Mouse (Mus musculus): ENCODE measurements around the gene Trip12. TPM values are rescaled to one million over a fixed set of nuclear protein-coding genes. Genes with fewer than 3 reads are reported as not detected.

Trip12 gene
- polyA plus RNA-seq, 1 experiment from 2014 or later = 21.2 TPM

DNA sequence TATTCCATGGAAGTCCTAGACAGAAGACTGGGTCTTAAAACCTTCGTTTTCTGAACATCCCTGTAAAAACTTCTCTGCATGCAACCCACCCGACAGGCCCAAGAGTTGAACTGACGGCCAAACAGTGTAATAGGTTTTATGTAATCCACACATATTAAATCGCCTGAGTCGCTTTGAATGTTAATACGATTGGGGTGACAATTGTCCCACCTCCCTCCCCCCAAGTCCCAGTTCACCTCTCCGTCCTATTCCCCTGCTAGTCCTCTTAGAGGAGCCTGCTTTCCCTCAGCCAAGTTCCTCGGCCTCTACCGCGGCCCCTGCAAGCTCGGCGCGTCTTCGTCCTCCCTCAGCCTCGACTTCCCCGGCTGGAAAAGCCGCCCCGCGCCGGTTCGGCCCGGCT is 2.2 kb downstream of the Trip12 start:
- TF ChIP-seq CTCF (IDR thresholded peaks at IDR 0.05; ENCODE audit: low read depth) = no peak
- no peak for TF ChIP-seq EP300 (IDR thresholded peaks at IDR 0.05; ENCODE audit: low read depth)
- H3K27me3 ChIP-seq (ENCODE audit: insufficient read depth, low read length) = no peaks in the 10 kb centered on the region
- no peaks in the 10 kb centered on the region for H3K9me3 ChIP-seq (ENCODE audit: low read length)
- no peaks in the 10 kb centered on the region; the same call in 1 of the 2 replicates for H3K36me3 ChIP-seq (replicated peaks; ENCODE audit: insufficient read depth, low read length)
- peak overlapping the region; percentile 92 for H3K4me3 ChIP-seq (ENCODE audit: low read depth, low read length)
- peak overlapping the region; percentile 99 for H3K27ac ChIP-seq (ENCODE audit: low read depth)
- H3K4me1 ChIP-seq (ENCODE audit: insufficient read depth) = peaks cover 6% of the 10 kb centered on the region
- WGBS (ENCODE audit: insufficient replicate concordance) = 0% methylated on average over 22 of the region's 22 CpGs
- no peak for ATAC-seq
- peak overlapping the region; percentile 99 for H3K9ac ChIP-seq (replicated peaks)
- H3K4me2 ChIP-seq (ENCODE audit: low read depth, low read length) = peak overlapping the region; percentile 95
- no peak for DNase-seq

DNA sequence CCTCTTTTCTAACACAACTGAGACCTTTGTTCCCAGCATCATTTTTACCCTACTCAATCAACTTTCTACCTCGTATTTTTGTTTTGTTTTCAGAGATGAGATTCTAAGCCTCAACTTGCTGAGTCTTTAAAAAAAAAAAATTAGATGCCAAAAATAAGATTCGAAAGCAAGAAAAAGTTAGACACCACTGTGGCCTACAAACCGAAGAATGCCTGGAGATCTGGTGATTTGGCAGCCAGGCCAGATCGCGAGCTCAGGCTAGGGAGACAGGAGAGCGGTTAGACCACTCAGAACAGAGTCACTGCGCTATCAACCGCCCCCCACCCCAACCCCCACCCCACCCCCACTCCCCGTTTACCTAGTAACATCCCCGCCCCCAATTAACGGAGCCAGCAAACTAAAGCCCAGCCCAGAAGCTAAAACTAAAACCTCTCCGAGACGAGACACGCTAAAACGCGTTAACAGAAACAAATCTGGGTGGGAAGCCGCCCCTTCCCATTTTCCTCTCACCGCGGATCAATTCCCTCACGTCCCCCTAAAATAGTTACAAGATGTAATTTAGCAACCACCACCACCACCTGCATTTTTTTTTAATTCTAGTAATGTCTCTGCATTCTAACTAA is 2.7 kb downstream of the Trip12 start:
- TF ChIP-seq CTCF (IDR thresholded peaks at IDR 0.05; ENCODE audit: low read depth) (no peak), EP300 (IDR thresholded peaks at IDR 0.05; ENCODE audit: low read depth) (no peak)
- Histone ChIP-seq H3K27ac (ENCODE audit: low read depth) (peak overlapping the region; percentile 99), H3K4me3 (ENCODE audit: low read depth, low read length) (peak overlapping the region; percentile 92), H3K4me1 (ENCODE audit: insufficient read depth) (peaks cover 6% of the 10 kb centered on the region), H3K27me3 (ENCODE audit: insufficient read depth, low read length) (no peaks in the 10 kb centered on the region), H3K4me2 (ENCODE audit: low read depth, low read length) (peak overlapping the region; percentile 95), H3K9me3 (ENCODE audit: low read length) (no peaks in the 10 kb centered on the region), H3K36me3 (replicated peaks; ENCODE audit: insufficient read depth, low read length) (peaks cover 3% of the 10 kb centered on the region), H3K9ac (replicated peaks) (peak overlapping the region; percentile 99)
- WGBS (ENCODE audit: insufficient replicate concordance) = 4% methylated on average over 20 of the region's 20 CpGs
- peak; percentile 18 for DNase-seq
- no peak for ATAC-seq

- DNase-seq (no peak), ATAC-seq (no peak)
- no peak overlapping the region for H3K27ac ChIP-seq (ENCODE audit: low read depth)
- no peak overlapping the region for H3K4me3 ChIP-seq (ENCODE audit: low read depth, low read length)
- no peak overlapping the region for H3K9ac ChIP-seq (replicated peaks)
- H3K36me3 ChIP-seq (replicated peaks; ENCODE audit: insufficient read depth, low read length) = peaks cover 9% of the 10 kb centered on the region
- no peaks in the 10 kb centered on the region for H3K27me3 ChIP-seq (ENCODE audit: insufficient read depth, low read length)
- H3K9me3 ChIP-seq (ENCODE audit: low read length) = no peaks in the 10 kb centered on the region
- WGBS (ENCODE audit: insufficient replicate concordance) = 43% methylated on average over 2 of the region's 2 CpGs
- H3K4me1 ChIP-seq (ENCODE audit: insufficient read depth) = peaks cover 2% of the 10 kb centered on the region; the same call in 1 of the 2 replicates
- H3K4me2 ChIP-seq (ENCODE audit: low read depth, low read length) = no peak overlapping the region
- TF ChIP-seq EP300 (IDR thresholded peaks at IDR 0.05; ENCODE audit: low read depth) (no peak), CTCF (IDR thresholded peaks at IDR 0.05; ENCODE audit: low read depth) (no peak)
These were observed 15.2 kb downstream of the Trip12 start for GRCm38 (mm10) chr1:84825091-84825490.

- Histone ChIP-seq H3K4me3 (ENCODE audit: low read depth, low read length) (no peak overlapping the region), H3K9ac (replicated peaks) (no peak overlapping the region), H3K27ac (ENCODE audit: low read depth) (no peak overlapping the region), H3K9me3 (ENCODE audit: low read length) (no peaks in the 10 kb centered on the region), H3K27me3 (ENCODE audit: insufficient read depth, low read length) (no peaks in the 10 kb centered on the region), H3K4me2 (ENCODE audit: low read depth, low read length) (no peak overlapping the region), H3K4me1 (ENCODE audit: insufficient read depth) (no peaks in the 10 kb centered on the region), H3K36me3 (replicated peaks; ENCODE audit: insufficient read depth, low read length) (peaks cover 14% of the 10 kb centered on the region)
- ATAC-seq (no peak), DNase-seq (no peak)
- WGBS (ENCODE audit: insufficient replicate concordance) = 74% methylated on average over 1 of the region's 1 CpGs
- TF ChIP-seq EP300 (IDR thresholded peaks at IDR 0.05; ENCODE audit: low read depth) (no peak), CTCF (IDR thresholded peaks at IDR 0.05; ENCODE audit: low read depth) (no peak)
These were observed 22.7 kb downstream of the Trip12 start for GRCm38 (mm10) chr1:84817596-84817995.

DNA sequence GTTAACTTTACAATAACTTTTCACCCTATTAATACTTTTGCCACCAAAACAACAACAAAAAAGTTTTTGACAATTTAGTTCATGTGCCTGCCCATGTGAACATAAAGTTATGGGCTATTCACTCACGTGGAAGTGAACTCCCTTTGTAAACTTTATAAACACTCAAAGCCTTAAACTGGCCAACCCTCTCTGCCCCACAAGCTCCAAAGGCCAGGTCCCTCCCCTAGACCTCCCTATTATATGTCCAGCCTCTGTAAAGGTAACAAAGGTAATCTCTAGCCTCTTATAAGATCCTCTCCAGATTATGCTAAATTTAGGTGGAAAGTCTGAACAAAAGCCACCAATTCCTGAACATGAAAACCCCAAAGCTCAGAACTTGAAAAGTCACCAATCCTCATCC is 36.5 kb downstream of the Trip12 start:
- no peak overlapping the region for H3K4me2 ChIP-seq (ENCODE audit: low read depth, low read length)
- H3K27ac ChIP-seq (ENCODE audit: low read depth) = no peak overlapping the region
- ATAC-seq (no peak), DNase-seq (no peak)
- H3K4me3 ChIP-seq (ENCODE audit: low read depth, low read length) = no peak overlapping the region
- WGBS (ENCODE audit: insufficient replicate concordance) = 73% methylated on average over 1 of the region's 1 CpGs
- H3K9ac ChIP-seq (replicated peaks) = no peak overlapping the region
- TF ChIP-seq CTCF (IDR thresholded peaks at IDR 0.05; ENCODE audit: low read depth) (no peak), EP300 (IDR thresholded peaks at IDR 0.05; ENCODE audit: low read depth) (no peak)
- H3K4me1 ChIP-seq (ENCODE audit: insufficient read depth) = no peaks in the 10 kb centered on the region
- no peaks in the 10 kb centered on the region for H3K9me3 ChIP-seq (ENCODE audit: low read length)
- peaks cover 2% of the 10 kb centered on the region; the same call in 1 of the 2 replicates for H3K36me3 ChIP-seq (replicated peaks; ENCODE audit: insufficient read depth, low read length)
- H3K27me3 ChIP-seq (ENCODE audit: insufficient read depth, low read length) = no peaks in the 10 kb centered on the region

- Histone ChIP-seq H3K4me3 (ENCODE audit: low read depth, low read length) (no peak overlapping the region), H3K4me2 (ENCODE audit: low read depth, low read length) (no peak overlapping the region), H3K9ac (replicated peaks) (no peak overlapping the region), H3K27me3 (ENCODE audit: insufficient read depth, low read length) (no peaks in the 10 kb centered on the region), H3K36me3 (replicated peaks; ENCODE audit: insufficient read depth, low read length) (peaks cover 6% of the 10 kb centered on the region), H3K27ac (ENCODE audit: low read depth) (no peak overlapping the region), H3K9me3 (ENCODE audit: low read length) (no peaks in the 10 kb centered on the region), H3K4me1 (ENCODE audit: insufficient read depth) (no peaks in the 10 kb centered on the region)
- TF ChIP-seq EP300 (IDR thresholded peaks at IDR 0.05; ENCODE audit: low read depth) (no peak), CTCF (IDR thresholded peaks at IDR 0.05; ENCODE audit: low read depth) (no peak)
- DNase-seq = no peak
- ATAC-seq = no peak
These were observed 41.1 kb downstream of the Trip12 start for GRCm38 (mm10) chr1:84799166-84799565.
